Mouse (Mus musculus) liver, embryonic 14.5 days (tissue): ENCODE results near the gene Fkrp. TPM values are rescaled to one million over a fixed set of nuclear protein-coding genes. Genes with fewer than 3 reads are reported as not detected.
A peak's percentile ranks its signal among the peaks of the same experiment; 100 is the strongest.

Source experiments
- ATAC-seq: fragments of 200-750 bp; cut with Nextera tagmentation; 2 replicates; pipeline ENCODE4 v1.8.0; 2017; ENCODE audit warnings: moderate number of reproducible peaks, mild to moderate bottlenecking, moderate library complexity; ENCODE audit not compliant: insufficient read depth
- DNase-seq, 3 experiments: peaks; one replicate each; pipeline ENCODE4 v3.0.0-alpha.2; 2012 to 2013; ENCODE audit warnings: low read depth in 3 of 3, low spot score in 3 of 3
- H3K27ac ChIP-seq: fragments of 300-500 bp; sonication (generic); 2 replicates; pipeline ENCODE4 v1.5.1; 2014; ENCODE audit warnings: moderate library complexity, mild to moderate bottlenecking, control low read depth, inconsistent platforms
- H3K27me3 ChIP-seq: fragments of 300-500 bp; sonication (generic); 2 replicates; pipeline ENCODE4 v1.6.1; 2014; ENCODE audit warnings: mild to moderate bottlenecking, low read length, moderate library complexity; ENCODE audit not compliant: control insufficient read depth, insufficient read depth
- H3K36me3 ChIP-seq: fragments of 300-500 bp; sonication (generic); replicated peaks from 2 replicates; pipeline ENCODE4 v1.6.1; 2014; ENCODE audit warnings: low read depth; ENCODE audit not compliant: control insufficient read depth, insufficient read depth
- H3K4me1 ChIP-seq, 2 experiments: fragments of 200-500 bp in 1 of 2; fragments of 300-500 bp in 1 of 2; sonication (generic) in 1 of 2; replicated peaks; 2 replicates each; pipeline ENCODE4 v1.6.1; 2012 to 2014; ENCODE audit warnings: antibody characterized with exemption in 1 of 2, inconsistent platforms in 1 of 2, low read length in 1 of 2; ENCODE audit not compliant: control insufficient read depth in 2 of 2, insufficient read depth in 2 of 2
- H3K4me2 ChIP-seq: fragments of 300-500 bp; sonication (generic); 2 replicates; pipeline ENCODE4 v1.6.1; 2014; ENCODE audit warnings: low read depth, mild to moderate bottlenecking, control low read depth, moderate library complexity
- H3K4me3 ChIP-seq, 2 experiments: fragments of 200-500 bp in 1 of 2; fragments of 300-500 bp in 1 of 2; sonication (generic) in 1 of 2; 2 replicates each; pipeline ENCODE4 v1.5.1; 2012 to 2014; ENCODE audit warnings: low read depth in 2 of 2, low read length in 2 of 2, mild to moderate bottlenecking in 2 of 2, control low read depth in 1 of 2, inconsistent platforms in 1 of 2, moderate library complexity in 1 of 2; ENCODE audit not compliant: insufficient read depth in 1 of 2
- H3K9ac ChIP-seq: fragments of 300-500 bp; sonication (generic); replicated peaks from 2 replicates; pipeline ENCODE4 v1.6.1; 2014; ENCODE audit warnings: mild to moderate bottlenecking, control low read depth, moderate library complexity
- H3K9me3 ChIP-seq: fragments of 300-500 bp; sonication (generic); 2 replicates; pipeline ENCODE4 v1.6.1; 2016; ENCODE audit warnings: low read length, mixed read lengths; ENCODE audit not compliant: control insufficient read depth
- CTCF ChIP-seq: IDR thresholded peaks from 2 replicates; pipeline ENCODE4 v1.5.1; 2016; ENCODE audit warnings: antibody characterized with exemption, low read depth, control low read depth
- EP300 ChIP-seq: IDR thresholded peaks from 2 replicates; pipeline ENCODE4 v1.6.1; 2016; ENCODE audit warnings: antibody characterized with exemption, low read depth
- WGBS: fragments of 180-500 bp; shearing (Covaris S2); extraction: QIAGEN DNeasy Blood & Tissue Kit; methylation state at CpG from one replicate; pipeline ENCODE4 v1.1.7; 2014; ENCODE audit not compliant: insufficient replicate concordance; 5-methylcytosine and 5-hydroxymethylcytosine counted together
- polyA plus RNA-seq, 2 experiments: library from polyadenylated mRNA; depleted of rRNA in 1 of 2; stranded (reverse) in 1 of 2; unstranded in 1 of 2; fragments of >200 nt; fragmentation: Nextera tagmentation in 1 of 2; extraction: Ambion mirVana in 1 of 2; gene quantifications; 2 replicates each; pipeline versions ENCODE4 v1.2.1 to v1.2.3; 2012 to 2014

The Fkrp gene
- polyA plus RNA-seq, 2 experiments: 5.6 to 7.2 TPM

GRCm38 (mm10) chr7:16816078-16816474 is 456 bp downstream of the Fkrp start:
- Histone ChIP-seq H3K27ac (peak overlapping the region; percentile 80), H3K9ac (peak overlapping the region; percentile 97), H3K9me3 (no peaks in the 10 kb centered on the region), H3K36me3 (no peaks in the 10 kb centered on the region), H3K4me3 (peak overlapping the region; percentile 97 to 100), H3K4me2 (peak overlapping the region; percentile 99), H3K27me3 (peaks cover 11% of the 10 kb centered on the region), H3K4me1 (peaks cover 32 to 40% of the 10 kb centered on the region in 2 experiments)
- TF ChIP-seq EP300: no peak
- TF ChIP-seq CTCF: no peak
- DNase-seq (peak; percentile 64 to 67 (median 66)), ATAC-seq (peak; percentile 80)
- under 1% methylated on average over 49 of the region's 55 CpGs for WGBS

- H3K27me3 ChIP-seq: peaks cover 17% of the 10 kb centered on the region
- H3K4me3 ChIP-seq: peak within 1 kb of the TSS; percentile 97 to 100
- DNase-seq (no peak), ATAC-seq (no peak)
- H3K9ac ChIP-seq: peak within 1 kb of the TSS; percentile 97
- H3K36me3 ChIP-seq: no peaks in the 10 kb centered on the region
- peak within 1 kb of the TSS; percentile 80 for H3K27ac ChIP-seq
- no peaks in the 10 kb centered on the region for H3K9me3 ChIP-seq
- H3K4me1 ChIP-seq: peaks cover 27 to 34% of the 10 kb centered on the region in 2 experiments
- TF ChIP-seq EP300 (no peak), CTCF (no peak)
- peak within 1 kb of the TSS; percentile 99 for H3K4me2 ChIP-seq
- WGBS: 16% methylated on average over 1 of the region's 1 CpGs
These were observed 1.1 kb downstream of the Fkrp start, which contains the start of gene Strn4 for GRCm38 (mm10) chr7:16815351-16815941. Strn4 (plus strand) TSS chr7:16815889.

DNA sequence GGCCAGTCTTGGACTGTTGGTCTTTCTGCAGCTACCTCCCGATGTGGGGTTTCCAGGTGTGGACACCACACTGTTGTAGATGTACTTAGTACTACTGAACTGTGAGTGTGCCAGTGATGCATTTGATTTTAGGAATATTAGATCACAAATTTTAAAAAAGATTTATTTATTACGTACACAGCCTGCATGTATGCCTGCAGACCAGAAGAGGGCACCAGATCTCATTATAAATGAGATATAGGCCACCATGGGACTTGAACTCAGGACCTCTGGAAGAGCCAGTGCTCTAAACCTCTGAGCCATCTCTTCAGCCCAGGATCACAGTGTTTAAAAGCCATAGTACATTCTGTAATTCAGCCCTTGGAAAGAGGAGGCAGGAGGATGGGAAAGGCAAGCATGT is 4.0 kb downstream of the Fkrp start:
- Histone ChIP-seq H3K4me2 (no peak overlapping the region), H3K9me3 (no peaks in the 10 kb centered on the region), H3K27me3 (peaks cover 20% of the 10 kb centered on the region), H3K27ac (no peak overlapping the region), H3K36me3 (no peaks in the 10 kb centered on the region), H3K9ac (no peak overlapping the region), H3K4me3 (no peak overlapping the region), H3K4me1 (peaks cover 4 to 7% of the 10 kb centered on the region in 2 experiments; a peak in 3 of 4 replicates)
- ATAC-seq: no peak
- 63% methylated on average over 2 of the region's 2 CpGs for WGBS
- TF ChIP-seq EP300 (no peak), CTCF (peak; percentile 55)
- no peak for DNase-seq

DNA sequence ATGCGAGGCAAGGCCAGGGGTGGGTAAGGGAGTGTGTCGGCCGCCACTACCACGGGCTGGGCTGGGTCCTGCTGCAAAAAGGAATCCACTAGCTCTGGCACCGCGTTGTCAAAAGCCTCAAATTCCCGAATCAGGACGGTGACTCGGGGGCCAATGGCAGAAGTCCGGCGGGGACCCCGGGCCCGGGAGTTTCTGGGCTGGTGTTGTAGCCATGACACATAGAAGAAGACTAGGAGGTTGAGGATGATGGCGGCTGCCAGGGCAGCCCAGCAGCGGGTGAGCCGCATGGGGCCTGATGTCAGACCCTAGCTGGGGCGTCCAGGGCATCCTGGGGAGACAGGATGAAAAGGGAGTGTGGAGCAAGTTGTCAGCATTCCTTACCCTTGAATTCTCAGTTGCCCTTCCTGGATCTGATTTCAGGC is 4.9 kb downstream of the Fkrp start:
- ATAC-seq (no peak), DNase-seq (no peak)
- Histone ChIP-seq H3K4me1 (peaks cover 4% of the 10 kb centered on the region in 2 experiments; a peak in 2 of 4 replicates), H3K4me3 (no peak overlapping the region), H3K27me3 (peaks cover 20% of the 10 kb centered on the region), H3K9me3 (no peaks in the 10 kb centered on the region), H3K4me2 (peak overlapping the region; percentile 41; the same call in 1 of the 2 replicates), H3K36me3 (no peaks in the 10 kb centered on the region), H3K27ac (no peak overlapping the region), H3K9ac (no peak overlapping the region)
- TF ChIP-seq EP300: no peak
- WGBS: 41% methylated on average over 17 of the region's 17 CpGs

GRCm38 (mm10) chr7:16810920-16811648 is 5.4 kb downstream of the Fkrp start:
- H3K4me1 ChIP-seq: peaks cover 4% of the 10 kb centered on the region in 2 experiments; a peak in 2 of 4 replicates
- ATAC-seq (no peak), DNase-seq (no peak)
- no peak overlapping the region for H3K27ac ChIP-seq
- no peaks in the 10 kb centered on the region for H3K36me3 ChIP-seq
- no peaks in the 10 kb centered on the region for H3K9me3 ChIP-seq
- no peak overlapping the region for H3K9ac ChIP-seq
- TF ChIP-seq EP300 (no peak), CTCF (peak; percentile 23; the same call in 1 of the 2 replicates)
- peaks cover 20% of the 10 kb centered on the region for H3K27me3 ChIP-seq
- 25% methylated on average over 90 of the region's 90 CpGs for WGBS
- H3K4me3 ChIP-seq: peak overlapping the region in 1 of 2 experiments; percentile 11; a peak in 1 of 4 replicates
- peak overlapping the region; percentile 41 for H3K4me2 ChIP-seq
